Mouse (Mus musculus) midbrain, embryonic 15.5 days (tissue): ENCODE measurements around the gene Map2k3. TPM values are rescaled to one million over a fixed set of nuclear protein-coding genes. Genes with fewer than 3 reads are reported as not detected.

ENCODE experiments used
- ATAC-seq: fragments of 200-750 bp; cut with Nextera tagmentation; replicated peaks from 2 replicates; pipeline ENCODE4 v1.8.0; 2017; ENCODE audit warnings: moderate TSS enrichment
- H3K27ac ChIP-seq: fragments of 300-500 bp; sonication (generic); 2 replicates; pipeline ENCODE4 v1.5.1; 2015; ENCODE audit warnings: mild to moderate bottlenecking, inconsistent platforms
- H3K27me3 ChIP-seq: fragments of 300-500 bp; sonication (generic); replicated peaks from 2 replicates; pipeline ENCODE4 v1.6.1; 2015; ENCODE audit warnings: inconsistent platforms
- H3K36me3 ChIP-seq: fragments of 300-500 bp; sonication (generic); replicated peaks from 2 replicates; pipeline ENCODE4 v1.6.1; 2015; ENCODE audit warnings: inconsistent platforms
- H3K4me1 ChIP-seq: fragments of 300-500 bp; sonication (generic); 2 replicates; pipeline ENCODE4 v1.6.1; 2015; ENCODE audit warnings: inconsistent platforms
- H3K4me2 ChIP-seq: fragments of 300-500 bp; sonication (generic); 2 replicates; pipeline ENCODE4 v1.6.1; 2015; ENCODE audit warnings: inconsistent platforms, mild to moderate bottlenecking, moderate library complexity
- H3K4me3 ChIP-seq: fragments of 300-500 bp; sonication (generic); 2 replicates; pipeline ENCODE4 v1.5.1; 2015; ENCODE audit warnings: mild to moderate bottlenecking, inconsistent platforms
- H3K9ac ChIP-seq: fragments of 300-500 bp; sonication (generic); 2 replicates; pipeline ENCODE4 v1.6.1; 2015; ENCODE audit warnings: mild to moderate bottlenecking, inconsistent platforms
- H3K9me3 ChIP-seq: fragments of 300-500 bp; sonication (generic); 2 replicates; pipeline ENCODE4 v1.6.1; 2016; ENCODE audit warnings: inconsistent platforms
- WGBS: fragments of 180-500 bp; shearing (Covaris S2); methylation state at CpG from one replicate; pipeline ENCODE4 v1.1.7; 2015; ENCODE audit warnings: mixed read lengths; 5-methylcytosine and 5-hydroxymethylcytosine counted together
- polyA plus RNA-seq: library from polyadenylated mRNA; unstranded; fragments of >200 nt; fragmentation: Nextera tagmentation; extraction: Ambion mirVana; gene quantifications from 2 replicates; pipeline ENCODE4 v1.2.1, GENCODE M21; 2015

Map2k3 gene
- polyA plus RNA-seq, 1 experiment from 2014 or later, result 32.0 TPM

- H3K4me1 ChIP-seq, result no peaks in the 10 kb centered on the region
- no peak for ATAC-seq
- no peaks in the 10 kb centered on the region for H3K27me3 ChIP-seq
- no peak overlapping the region for H3K27ac ChIP-seq
- no peak overlapping the region for H3K4me3 ChIP-seq
- no peak overlapping the region for H3K9ac ChIP-seq
- peaks cover 38% of the 10 kb centered on the region; the same call in 1 of the 2 replicates for H3K36me3 ChIP-seq
- H3K9me3 ChIP-seq, result no peaks in the 10 kb centered on the region
- no peak overlapping the region for H3K4me2 ChIP-seq
- WGBS, result 44% methylated on average over 4 of the region's 4 CpGs
Observed at GRCm38 (mm10) chr11:60945003-60945402, 13.2 kb downstream of the Map2k3 start.

DNA sequence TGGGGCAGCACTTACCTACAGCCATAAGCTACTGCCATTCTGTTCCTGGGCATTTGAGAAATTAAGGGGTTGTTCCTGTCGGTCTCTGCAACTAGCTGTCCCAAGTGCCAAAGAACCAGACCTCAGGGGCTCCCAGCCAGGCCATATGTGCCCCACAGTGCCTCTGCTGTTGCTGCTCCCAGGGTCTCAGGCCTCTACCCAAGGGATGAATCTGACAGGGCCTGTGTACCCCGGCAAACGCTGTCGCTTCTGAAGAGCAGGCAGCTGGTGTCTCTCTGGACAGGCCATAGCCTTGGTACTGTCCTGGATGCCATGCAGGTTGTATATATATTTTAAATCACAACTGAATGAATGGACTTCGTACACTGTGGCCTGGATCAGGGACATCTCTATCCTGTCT is 20.1 kb downstream of the Map2k3 start:
- Histone ChIP-seq H3K4me2 (no peak overlapping the region), H3K4me1 (peaks cover 10% of the 10 kb centered on the region; the same call in 1 of the 2 replicates), H3K9ac (no peak overlapping the region), H3K9me3 (no peaks in the 10 kb centered on the region), H3K4me3 (no peak overlapping the region), H3K27ac (no peak overlapping the region), H3K27me3 (no peaks in the 10 kb centered on the region), H3K36me3 (peaks cover 20% of the 10 kb centered on the region; the same call in 1 of the 2 replicates)
- no peak for ATAC-seq
- 95% methylated on average over 5 of the region's 5 CpGs for WGBS

DNA sequence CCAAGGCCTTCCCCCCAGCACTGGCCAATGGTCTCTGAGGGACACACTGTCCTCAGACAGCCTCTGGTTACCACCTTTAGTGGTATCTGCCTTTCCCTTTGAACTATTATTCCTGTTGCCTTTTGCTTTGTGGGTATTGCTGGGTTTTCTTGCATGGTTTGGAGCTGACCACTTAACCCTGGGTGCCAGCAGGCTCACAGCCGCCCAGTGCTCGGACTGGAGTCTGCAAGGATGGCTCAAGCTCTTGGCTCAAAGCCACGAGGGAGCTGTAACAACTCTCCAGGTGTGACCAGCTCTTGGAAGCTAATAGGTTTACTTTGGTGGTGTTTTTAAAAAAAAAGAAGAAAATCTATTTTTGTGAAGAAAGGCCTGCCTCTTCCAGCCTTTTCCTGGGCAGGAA is 20.5 kb downstream of the Map2k3 start:
- no peak for ATAC-seq
- H3K36me3 ChIP-seq, result peaks cover 16% of the 10 kb centered on the region; the same call in 1 of the 2 replicates
- no peak overlapping the region for H3K27ac ChIP-seq
- no peaks in the 10 kb centered on the region for H3K27me3 ChIP-seq
- no peak overlapping the region for H3K4me2 ChIP-seq
- H3K9ac ChIP-seq, result no peak overlapping the region
- H3K9me3 ChIP-seq, result no peaks in the 10 kb centered on the region
- H3K4me3 ChIP-seq, result no peak overlapping the region
- peaks cover 10% of the 10 kb centered on the region; the same call in 1 of the 2 replicates for H3K4me1 ChIP-seq
- 94% methylated on average over 3 of the region's 3 CpGs for WGBS

DNA sequence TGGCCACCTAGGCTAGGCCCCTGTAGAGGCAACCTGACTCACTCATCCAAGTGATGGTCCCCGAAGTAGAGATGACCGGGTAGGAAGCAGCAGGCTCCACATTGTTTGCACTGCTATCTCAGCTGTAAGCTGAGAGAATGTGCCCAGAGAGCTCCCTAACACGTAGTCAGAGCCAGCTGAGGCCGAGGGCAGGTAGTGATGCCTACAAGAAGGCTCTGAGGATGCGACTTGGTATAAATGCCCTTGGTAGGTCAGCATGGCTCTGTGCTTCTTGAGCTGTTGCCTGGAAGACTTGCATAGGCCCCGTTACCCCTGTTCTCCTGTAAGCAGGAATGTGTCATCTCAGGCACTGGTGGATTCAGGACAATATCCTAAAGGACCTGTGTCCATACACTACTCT is 21.2 kb downstream of the Map2k3 start:
- no peaks in the 10 kb centered on the region for H3K9me3 ChIP-seq
- H3K4me1 ChIP-seq, result peaks cover 10% of the 10 kb centered on the region; the same call in 1 of the 2 replicates
- ATAC-seq, result no peak
- peaks cover 14% of the 10 kb centered on the region; the same call in 1 of the 2 replicates for H3K36me3 ChIP-seq
- no peak overlapping the region for H3K27ac ChIP-seq
- no peak overlapping the region for H3K4me3 ChIP-seq
- H3K27me3 ChIP-seq, result no peaks in the 10 kb centered on the region
- H3K4me2 ChIP-seq, result no peak overlapping the region
- WGBS, result 96% methylated on average over 6 of the region's 6 CpGs
- H3K9ac ChIP-seq, result no peak overlapping the region

- H3K9me3 ChIP-seq, result no peaks in the 10 kb centered on the region
- H3K36me3 ChIP-seq, result peaks cover 14% of the 10 kb centered on the region; the same call in 1 of the 2 replicates
- WGBS, result 8% methylated on average over 15 of the region's 15 CpGs
- H3K4me3 ChIP-seq, result no peak overlapping the region
- peak overlapping the region; percentile 35 for H3K27ac ChIP-seq
- H3K4me1 ChIP-seq, result peaks cover 10% of the 10 kb centered on the region; the same call in 1 of the 2 replicates
- peak overlapping the region; percentile 36 for H3K4me2 ChIP-seq
- H3K9ac ChIP-seq, result no peak overlapping the region
- no peaks in the 10 kb centered on the region for H3K27me3 ChIP-seq
- ATAC-seq, result peak; percentile 94
Observed at GRCm38 (mm10) chr11:60953803-60954202, 22.0 kb downstream of the Map2k3 start.

- Histone ChIP-seq H3K9me3 (no peaks in the 10 kb centered on the region), H3K9ac (no peak overlapping the region), H3K36me3 (peaks cover 8% of the 10 kb centered on the region; the same call in 1 of the 2 replicates), H3K4me2 (peak overlapping the region; percentile 36), H3K27ac (peak overlapping the region; percentile 35), H3K27me3 (no peaks in the 10 kb centered on the region), H3K4me3 (no peak overlapping the region), H3K4me1 (peaks cover 10% of the 10 kb centered on the region; the same call in 1 of the 2 replicates)
- no peak; the same call in 1 of the 2 replicates for ATAC-seq
- WGBS, result 76% methylated on average over 10 of the region's 10 CpGs
Observed at GRCm38 (mm10) chr11:60954255-60955104, 22.6 kb downstream of the Map2k3 start.

DNA sequence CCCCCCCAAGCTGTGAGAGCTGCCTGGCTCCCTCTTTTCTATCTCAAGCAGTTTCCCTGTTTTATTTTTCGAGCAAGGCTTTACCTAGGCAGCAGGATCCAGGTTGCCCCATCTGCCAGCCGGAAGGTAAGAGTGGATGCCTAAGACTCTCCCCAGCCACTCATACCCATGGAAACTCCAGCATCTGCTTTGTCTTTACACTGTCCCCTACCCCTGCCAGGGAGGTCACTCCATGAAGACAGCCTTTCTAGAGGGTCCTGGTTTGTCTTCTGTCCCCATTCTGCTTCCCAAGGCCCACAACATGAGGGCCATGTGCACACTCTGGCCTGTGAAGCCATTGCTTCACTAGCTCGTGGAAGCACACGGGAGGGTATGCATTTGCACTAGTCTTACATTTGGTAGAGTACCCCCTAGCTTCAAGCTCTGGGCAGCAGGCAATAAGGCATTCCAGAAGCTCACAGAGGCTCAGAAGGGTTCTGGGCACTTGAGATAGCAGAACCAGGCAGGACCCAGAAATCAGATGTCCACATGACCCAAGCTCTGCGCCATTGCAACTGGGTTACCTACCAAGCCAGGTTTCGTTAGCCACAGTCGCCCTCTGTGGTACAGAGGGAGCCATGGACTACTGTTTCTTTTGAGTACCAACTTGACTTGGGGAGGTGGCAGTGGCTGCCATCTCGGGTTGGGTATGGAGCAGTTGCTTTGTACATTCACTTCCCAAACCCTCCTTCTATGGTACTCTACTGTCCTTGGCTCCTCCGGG is 24.0 kb downstream of the Map2k3 start:
- H3K27ac ChIP-seq, result no peak overlapping the region
- 77% methylated on average over 9 of the region's 9 CpGs for WGBS
- H3K4me1 ChIP-seq, result peaks cover 10% of the 10 kb centered on the region; the same call in 1 of the 2 replicates
- H3K9me3 ChIP-seq, result no peaks in the 10 kb centered on the region
- no peak overlapping the region for H3K4me3 ChIP-seq
- H3K9ac ChIP-seq, result no peak overlapping the region
- no peaks in the 10 kb centered on the region for H3K27me3 ChIP-seq
- H3K36me3 ChIP-seq, result 0 out of 2 replicates have a peak, but pooled peaks cover 4% of the 10 kb centered on the region
- no peak overlapping the region for H3K4me2 ChIP-seq
- ATAC-seq, result no peak

- H3K36me3 ChIP-seq, result no peaks in the 10 kb centered on the region
Observed at GRCm38 (mm10) chr11:60958948-60959347, 27.1 kb downstream of the Map2k3 start.

GRCm38 (mm10) chr11:60961176-60961575 is 29.3 kb downstream of the Map2k3 start:
- ATAC-seq, result no peak

More at GRCm38 (mm10) chr11:60958948-60959347, 27.1 kb downstream of the Map2k3 start:
- Histone ChIP-seq H3K4me3 (no peak overlapping the region), H3K4me2 (no peak overlapping the region), H3K9me3 (no peaks in the 10 kb centered on the region), H3K27ac (no peak overlapping the region), H3K4me1 (peaks cover 6% of the 10 kb centered on the region; the same call in 1 of the 2 replicates), H3K27me3 (no peaks in the 10 kb centered on the region), H3K9ac (no peak overlapping the region)
- no peak for ATAC-seq
- 89% methylated on average over 4 of the region's 4 CpGs for WGBS

DNA sequence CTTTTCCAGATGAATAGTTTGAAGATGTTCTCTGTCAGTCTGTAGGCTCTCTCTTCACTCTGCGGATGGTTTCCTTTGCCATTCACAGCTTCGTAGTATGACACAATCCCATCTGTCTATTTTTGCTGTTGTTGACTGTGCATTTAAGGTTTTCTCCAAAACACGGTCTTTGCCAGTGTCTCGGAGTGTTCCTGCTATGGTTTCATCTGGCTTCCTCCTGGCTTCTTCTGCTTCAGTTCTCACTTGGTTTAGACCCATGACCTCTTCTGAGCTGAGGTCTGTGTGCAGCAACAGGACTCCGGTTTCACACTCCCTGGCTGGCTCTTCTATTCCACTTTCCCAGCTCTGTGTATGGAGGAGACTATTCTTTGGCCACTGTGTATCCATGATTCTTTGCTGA is 30.9 kb downstream of the Map2k3 start:
- no peak for ATAC-seq
- Histone ChIP-seq H3K4me2 (no peak overlapping the region), H3K36me3 (no peaks in the 10 kb centered on the region), H3K4me1 (no peaks in the 10 kb centered on the region), H3K4me3 (no peak overlapping the region), H3K27me3 (no peaks in the 10 kb centered on the region), H3K27ac (no peak overlapping the region), H3K9me3 (no peaks in the 10 kb centered on the region), H3K9ac (no peak overlapping the region)
- 85% methylated on average over 5 of the region's 5 CpGs for WGBS

More at GRCm38 (mm10) chr11:60961176-60961575, 29.3 kb downstream of the Map2k3 start:
- H3K4me3 ChIP-seq, result no peak overlapping the region
- H3K9ac ChIP-seq, result no peak overlapping the region
- no peaks in the 10 kb centered on the region for H3K4me1 ChIP-seq
- no peaks in the 10 kb centered on the region for H3K9me3 ChIP-seq
- WGBS, result 64% methylated on average over 1 of the region's 1 CpGs
- no peaks in the 10 kb centered on the region for H3K36me3 ChIP-seq
- no peak overlapping the region for H3K4me2 ChIP-seq
- H3K27me3 ChIP-seq, result no peaks in the 10 kb centered on the region
- H3K27ac ChIP-seq, result no peak overlapping the region

- no peaks in the 10 kb centered on the region for H3K36me3 ChIP-seq
- no peak overlapping the region for H3K27ac ChIP-seq
- H3K9ac ChIP-seq, result no peak overlapping the region
- 59% methylated on average over 6 of the region's 6 CpGs for whole genome bisulfite sequencing
- no peak overlapping the region for H3K4me3 ChIP-seq
- H3K4me2 ChIP-seq, result no peak overlapping the region
- ATAC-seq, result no peak
- no peaks in the 10 kb centered on the region for H3K27me3 ChIP-seq
- no peaks in the 10 kb centered on the region for H3K9me3 ChIP-seq
- no peaks in the 10 kb centered on the region for H3K4me1 ChIP-seq
Observed at GRCm38 (mm10) chr11:60966974-60967373, 35.1 kb downstream of the Map2k3 start.

DNA sequence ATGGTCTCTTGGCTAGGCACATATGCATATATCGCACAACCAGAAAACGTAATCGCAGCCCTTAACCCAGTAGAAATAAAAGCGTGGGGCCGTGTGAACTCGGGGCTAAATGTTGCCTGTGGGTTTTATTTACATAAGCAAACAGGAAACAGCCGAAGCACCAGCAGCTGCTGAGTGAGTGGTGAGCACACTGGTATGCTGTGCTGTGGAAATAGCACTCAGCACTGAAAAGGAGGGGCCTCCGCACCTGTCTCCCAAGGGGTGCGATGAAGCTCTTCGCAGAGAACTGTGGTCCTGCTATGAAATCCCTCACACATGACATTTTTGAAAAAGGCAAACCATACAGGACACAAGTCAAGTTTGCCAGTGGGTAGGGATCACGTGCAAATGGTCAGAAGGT is 43.3 kb downstream of the Map2k3 start:
- H3K4me1 ChIP-seq, result no peaks in the 10 kb centered on the region
- no peaks in the 10 kb centered on the region for H3K36me3 ChIP-seq
- WGBS, result 81% methylated on average over 11 of the region's 11 CpGs
- no peaks in the 10 kb centered on the region for H3K9me3 ChIP-seq
- H3K9ac ChIP-seq, result no peak overlapping the region
- H3K27ac ChIP-seq, result no peak overlapping the region
- H3K4me3 ChIP-seq, result no peak overlapping the region
- ATAC-seq, result no peak
- no peaks in the 10 kb centered on the region for H3K27me3 ChIP-seq
- H3K4me2 ChIP-seq, result no peak overlapping the region
